15 mouse cellular contexts compared by ENCODE assay signal in genomic region chr5:132039584-132039983, GRCm38 (mm10).
"Had no signal": no experiment of that assay in that cellular context is flagged by ENCODE, and none has a peak within 500 bp of the region (broad histone marks: within the 10 kb centered on the region; RNA-seq: fewer than 3 reads in every experiment).

No protein-coding gene starts in this region.

- H3K4me3 ChIP-seq: neural tube, embryonic 15.5 days; stomach, embryonic 15.5 days had no signal

- H3K4me1 ChIP-seq: neural tube, embryonic 15.5 days; stomach, embryonic 15.5 days had no signal

- H3K36me3 ChIP-seq: neural tube, embryonic 15.5 days; stomach, embryonic 15.5 days had no signal

- H3K27me3 ChIP-seq: neural tube, embryonic 15.5 days; stomach, embryonic 15.5 days had no signal

- H3K9ac ChIP-seq: neural tube, embryonic 15.5 days; stomach, embryonic 15.5 days had no signal

- H3K27ac ChIP-seq: neural tube, embryonic 15.5 days; stomach, embryonic 15.5 days; stomach, postnatal 0 days had no signal

- DNase-seq: retina, postnatal 1 day; right cerebral cortex, adult 18-20 months; right cerebral cortex, postnatal 14 days; right cerebral cortex, postnatal 25 days; right cerebral cortex, postnatal 4 days; spleen, adult 18-20 months; thymus, adult 18-20 months; thymus, adult 2 months; thymus, postnatal 14 days; thymus, postnatal 25 days; thymus, postnatal 36 days; thymus, postnatal 4 days had no signal

- H3K4me2 ChIP-seq: neural tube, embryonic 15.5 days; stomach, embryonic 15.5 days had no signal

- H3K9me3 ChIP-seq: neural tube, embryonic 15.5 days; stomach, embryonic 15.5 days had no signal
